Mouse (Mus musculus) CH12.LX (cell line): ENCODE measurements at regions not wholly inside any gene's neighbourhood (a gene's known extent, or its start where the extent isn't known, plus 50 kb on each side); places are given as distances from the start of the nearest gene placed in this dataset.

Experiments
- CTCF ChIP-seq, 2 experiments: IDR thresholded peaks in 1 of 2; conservative IDR thresholded peaks in 1 of 2; 2 replicates each; pipeline ENCODE4 v1.5.1; 2011 to 2012; ENCODE audit warnings: low read depth in 2 of 2, low read length in 2 of 2, improper control_type of control experiment in 1 of 2, inconsistent platforms in 1 of 2, mild to moderate bottlenecking in 1 of 2, moderate library complexity in 1 of 2
- E2F4 ChIP-seq: IDR thresholded peaks from 2 replicates; pipeline ENCODE4 v1.6.1; 2011; ENCODE audit warnings: low read depth, low read length, improper control_type of control experiment; ENCODE audit not compliant: insufficient replicate concordance
- JUND ChIP-seq: conservative IDR thresholded peaks from 2 replicates; pipeline ENCODE4 v1.6.1; 2011; ENCODE audit warnings: low read depth, low read length, improper control_type of control experiment
- MYC ChIP-seq: IDR thresholded peaks from 2 replicates; pipeline ENCODE4 v1.6.1; 2011; ENCODE audit warnings: low read depth, mild to moderate bottlenecking, improper control_type of control experiment, low read length
- PAX5 ChIP-seq: IDR thresholded peaks from 2 replicates; pipeline ENCODE4 v1.6.1; 2012; ENCODE audit warnings: low read length, inconsistent platforms, mixed read lengths
- POLR2A ChIP-seq: IDR thresholded peaks from 2 replicates; pipeline ENCODE4 v1.6.1; 2011; ENCODE audit warnings: low read depth, mild to moderate bottlenecking, improper control_type of control experiment, low read length
- SIN3A ChIP-seq: IDR thresholded peaks from 2 replicates; pipeline ENCODE4 v1.6.1; 2012; ENCODE audit warnings: low read length, improper control_type of control experiment, inconsistent platforms
- USF1 ChIP-seq: IDR thresholded peaks from 2 replicates; pipeline ENCODE4 v1.6.1; 2014; ENCODE audit warnings: low read depth, mild to moderate bottlenecking, inconsistent platforms, low read length, improper control_type of control experiment
- ZKSCAN1 ChIP-seq: IDR thresholded peaks from 2 replicates; pipeline ENCODE4 v1.6.1; 2012; ENCODE audit warnings: low read depth, inconsistent platforms, low read length, improper control_type of control experiment, borderline replicate concordance

DNA sequence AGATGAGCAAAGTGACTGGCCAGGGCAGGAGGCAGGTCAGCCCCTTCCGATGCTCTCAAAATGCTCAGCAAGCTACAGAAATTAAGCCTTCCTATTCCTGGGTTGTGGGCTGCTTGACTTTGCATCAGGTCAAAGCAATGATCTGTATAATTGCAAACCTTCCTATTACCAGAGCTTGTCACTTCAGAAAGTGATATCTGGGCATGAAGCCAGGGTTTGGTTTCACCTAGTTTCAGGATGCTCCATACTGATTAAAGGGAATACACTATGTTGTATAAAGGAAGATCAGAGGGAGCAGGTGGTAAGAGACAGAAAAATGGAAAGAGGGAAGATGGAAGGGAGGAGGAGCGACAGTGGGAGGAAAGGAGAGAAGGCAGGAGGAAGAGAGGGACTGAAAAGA is 142.3 kb upstream of the Gm4737 start:
- TF ChIP-seq SIN3A (no peak), E2F4 (no peak), CTCF (conservative IDR thresholded peaks at IDR 0.05 in 1 of 2, IDR thresholded peaks at IDR 0.05 in 1 of 2; ENCODE audit: low read depth in 2 of 2, low read length in 2 of 2) (no peak), MYC (no peak), JUND (no peak), ZKSCAN1 (no peak), USF1 (no peak), POLR2A (no peak), PAX5 (no peak)
